Mouse (Mus musculus) kidney, adult 2 months (tissue): ENCODE results near the gene Tmem63c. TPM values are rescaled to one million over a fixed set of nuclear protein-coding genes. Genes with fewer than 3 reads are reported as not detected.
A peak's percentile ranks its signal among the peaks of the same experiment; 100 is the strongest.

ENCODE experiments used
- DNase-seq: peaks from one replicate; pipeline ENCODE4 v3.0.0; 2021
- H3K27ac ChIP-seq: fragments of 200-500 bp; 2 replicates; pipeline ENCODE4 v1.5.1; 2012; ENCODE audit warnings: low read depth, low read length, control low read depth, inconsistent platforms; ENCODE audit not compliant: insufficient read depth
- H3K27me3 ChIP-seq: fragments of 200-500 bp; replicated peaks from 2 replicates; pipeline ENCODE4 v1.6.1; 2012; ENCODE audit warnings: mild to moderate bottlenecking, moderate library complexity, low read length, inconsistent platforms; ENCODE audit not compliant: control insufficient read depth, insufficient read depth
- H3K36me3 ChIP-seq: fragments of 200-500 bp; 2 replicates; pipeline ENCODE4 v1.6.1; 2012; ENCODE audit warnings: mild to moderate bottlenecking, moderate library complexity, low read length, inconsistent platforms; ENCODE audit not compliant: control insufficient read depth, insufficient read depth
- H3K4me1 ChIP-seq: fragments of 200-500 bp; 2 replicates; pipeline ENCODE4 v1.6.1; 2011; ENCODE audit warnings: low read length; ENCODE audit not compliant: control insufficient read depth, insufficient read depth
- H3K4me3 ChIP-seq: fragments of 200-500 bp; 2 replicates; pipeline ENCODE4 v1.5.1; 2011; ENCODE audit warnings: mild to moderate bottlenecking, low read depth, low read length, control low read depth; ENCODE audit not compliant: insufficient read depth
- CTCF ChIP-seq: fragments of 200-500 bp; conservative IDR thresholded peaks from 2 replicates; pipeline ENCODE4 v1.5.1; 2011; ENCODE audit warnings: low read depth, mild to moderate bottlenecking, control low read depth, low read length, moderate library complexity, mixed read lengths; ENCODE audit not compliant: insufficient read depth, insufficient read length
- POLR2A ChIP-seq: fragments of 200-500 bp; IDR thresholded peaks from one replicate; pipeline ENCODE4 v1.6.1; 2011; ENCODE audit warnings: low read depth, low read length, control low read depth
- WGBS: fragments of 180-500 bp; shearing (Covaris S2); methylation state at CpG from one replicate; pipeline ENCODE4 v1.1.7; 2018; 5-methylcytosine and 5-hydroxymethylcytosine counted together
- polyA plus RNA-seq: library from polyadenylated mRNA; depleted of rRNA; stranded (reverse); fragments of >200 nt; gene quantifications from 2 replicates; pipeline ENCODE4 v1.2.3, GENCODE M21; 2012

Tmem63c gene
- polyA plus RNA-seq, 1 experiment: 0.19 TPM

DNA sequence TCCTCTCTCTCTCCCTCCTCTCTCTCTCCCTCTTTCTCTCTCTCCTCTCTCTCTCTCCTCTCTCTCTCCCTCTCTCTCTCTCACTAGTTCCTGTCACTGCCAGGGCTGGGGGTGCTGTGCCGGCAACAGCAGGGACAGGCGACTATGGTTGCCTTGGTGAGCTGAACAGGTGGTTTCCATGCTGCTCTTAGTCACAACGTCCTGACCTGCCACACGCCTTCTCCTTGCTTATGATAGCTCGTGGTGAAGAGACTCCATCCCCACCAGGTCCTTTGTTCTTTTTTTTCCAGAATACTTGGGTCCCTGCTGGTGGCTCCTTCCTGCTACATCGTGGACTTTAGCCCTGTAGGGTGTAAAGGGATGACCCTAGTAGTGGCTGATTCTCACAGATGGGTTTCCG, 18.9 kb upstream of the Tmem63c start:
- Histone ChIP-seq H3K27ac (no peak overlapping the region), H3K27me3 (no peaks in the 10 kb centered on the region), H3K36me3 (no peaks in the 10 kb centered on the region), H3K4me1 (no peaks in the 10 kb centered on the region), H3K4me3 (no peak overlapping the region)
- 54% methylated on average over 7 of the region's 7 CpGs for WGBS
- TF ChIP-seq CTCF: no peak
- TF ChIP-seq POLR2A: no peak
- no peak for DNase-seq

DNA sequence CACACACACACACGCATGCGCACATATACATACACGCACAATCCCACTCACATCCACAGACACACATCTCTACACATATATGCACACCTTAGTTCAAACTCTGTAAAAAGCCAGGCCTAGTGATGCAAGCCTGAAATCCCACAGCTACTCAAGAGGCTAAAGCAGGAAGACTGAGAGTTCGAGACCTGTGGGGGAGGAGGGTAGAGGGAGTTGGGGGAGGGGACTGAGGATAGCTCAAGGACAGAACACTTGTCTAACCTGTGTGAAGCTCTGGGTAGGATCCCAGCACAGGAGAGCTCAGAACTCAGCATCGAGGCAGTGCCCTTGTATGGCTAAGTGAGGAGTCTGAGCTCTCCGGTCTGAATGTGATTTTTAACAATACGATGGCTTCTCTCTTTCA, 18.3 kb upstream of the Tmem63c start:
- TF ChIP-seq CTCF (no peak), POLR2A (no peak)
- H3K36me3 ChIP-seq: no peaks in the 10 kb centered on the region
- no peak overlapping the region for H3K27ac ChIP-seq
- H3K4me3 ChIP-seq: no peak overlapping the region
- H3K27me3 ChIP-seq: no peaks in the 10 kb centered on the region
- 72% methylated on average over 7 of the region's 7 CpGs for WGBS
- no peaks in the 10 kb centered on the region for H3K4me1 ChIP-seq
- DNase-seq: no peak

DNA sequence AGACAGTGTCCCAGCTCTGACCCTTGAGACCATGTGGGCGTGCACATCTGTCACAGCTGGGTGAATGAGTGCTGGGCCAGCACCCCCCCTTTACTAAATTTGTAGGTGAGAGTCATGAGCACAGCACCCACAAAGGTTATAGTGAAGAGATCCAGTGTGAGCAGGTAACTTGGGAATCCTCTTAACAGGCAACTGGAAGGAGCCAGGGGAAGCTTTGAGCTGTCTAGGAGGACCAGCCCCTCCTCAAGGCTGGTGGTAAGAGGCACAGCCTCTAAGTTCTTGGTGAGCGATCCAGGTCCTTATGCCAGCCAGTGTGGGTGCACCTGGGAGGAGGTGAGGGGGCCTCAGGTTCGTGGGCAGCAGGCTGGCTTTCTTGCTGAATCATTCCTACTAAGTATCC, 17.5 kb upstream of the Tmem63c start:
- Histone ChIP-seq H3K4me1 (no peaks in the 10 kb centered on the region), H3K27me3 (no peaks in the 10 kb centered on the region), H3K4me3 (no peak overlapping the region), H3K27ac (no peak overlapping the region), H3K36me3 (no peaks in the 10 kb centered on the region)
- WGBS: 50% methylated on average over 3 of the region's 3 CpGs
- no peak for DNase-seq
- no peak for TF ChIP-seq CTCF
- no peak for TF ChIP-seq POLR2A

DNA sequence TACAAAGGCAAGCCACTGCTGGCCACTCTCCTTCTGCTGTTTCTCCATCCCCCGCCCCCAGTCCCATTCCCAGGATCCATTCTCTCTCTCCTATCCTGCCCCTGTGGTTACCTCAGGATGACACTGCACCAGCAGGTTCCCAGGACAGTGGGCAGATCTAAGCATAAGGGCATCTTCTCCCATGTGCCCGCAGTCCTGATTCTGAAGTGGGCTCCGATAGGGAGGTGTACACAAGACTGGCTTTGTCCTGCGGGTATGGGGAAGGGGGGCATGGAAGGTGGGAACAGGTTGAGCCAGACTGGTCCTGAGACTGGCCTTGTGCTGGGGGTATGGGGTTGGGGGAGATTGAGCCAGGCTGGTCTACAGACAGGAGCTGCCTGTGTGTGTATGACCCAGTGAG, 16.5 kb upstream of the Tmem63c start:
- 82% methylated on average over 4 of the region's 4 CpGs for WGBS
- H3K27ac ChIP-seq: no peak overlapping the region
- no peak overlapping the region for H3K4me3 ChIP-seq
- no peak for DNase-seq
- H3K36me3 ChIP-seq: no peaks in the 10 kb centered on the region
- H3K27me3 ChIP-seq: no peaks in the 10 kb centered on the region
- no peaks in the 10 kb centered on the region for H3K4me1 ChIP-seq
- no peak for TF ChIP-seq CTCF
- TF ChIP-seq POLR2A: no peak

DNA sequence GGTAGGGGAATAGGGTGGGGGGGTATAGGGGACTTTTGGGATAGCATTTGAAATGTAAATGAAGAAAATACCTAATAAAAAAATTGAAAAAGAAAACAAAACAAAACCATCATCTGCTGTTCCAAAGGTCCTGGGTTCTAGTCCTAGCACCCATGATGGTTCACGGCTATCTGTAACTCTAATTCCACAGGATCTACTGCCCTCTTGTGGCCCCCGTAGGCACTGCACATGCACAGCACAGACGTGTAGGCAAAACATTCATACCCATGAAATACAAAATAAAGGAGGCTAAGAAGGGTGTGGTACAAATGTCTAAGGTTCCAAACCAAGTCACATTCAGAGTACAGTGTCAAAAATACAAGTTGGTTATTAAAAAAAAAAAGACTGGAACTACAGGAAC, 4.1 kb upstream of the Tmem63c start:
- WGBS: 50% methylated on average over 3 of the region's 3 CpGs
- Histone ChIP-seq H3K4me3 (no peak overlapping the region), H3K27ac (no peak overlapping the region), H3K4me1 (no peaks in the 10 kb centered on the region), H3K27me3 (no peaks in the 10 kb centered on the region), H3K36me3 (no peaks in the 10 kb centered on the region)
- TF ChIP-seq CTCF (peak; percentile 55), POLR2A (no peak)
- DNase-seq: peak; percentile 26

DNA sequence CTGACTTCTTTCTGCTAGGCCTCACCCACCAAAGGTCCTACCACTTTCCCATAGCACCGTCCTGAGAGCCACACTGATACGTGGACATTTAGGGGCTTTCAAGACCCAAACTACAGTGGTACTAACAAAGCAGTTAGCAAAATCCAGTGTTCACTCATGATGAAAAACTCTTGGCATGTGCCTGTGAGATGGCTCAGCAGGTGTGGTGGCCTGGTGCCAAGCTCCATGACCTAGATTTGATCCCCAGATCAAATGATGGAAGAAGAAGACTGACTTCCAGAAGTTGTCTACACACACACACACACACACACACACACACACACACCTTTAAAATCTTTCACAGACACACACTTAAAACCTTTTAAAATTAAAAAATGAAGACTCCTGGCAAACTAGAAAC, 2.4 kb upstream of the Tmem63c start:
- Histone ChIP-seq H3K27ac (no peak overlapping the region), H3K4me1 (no peaks in the 10 kb centered on the region), H3K27me3 (no peaks in the 10 kb centered on the region), H3K4me3 (no peak overlapping the region), H3K36me3 (no peaks in the 10 kb centered on the region)
- no peak for TF ChIP-seq POLR2A
- no peak for TF ChIP-seq CTCF
- no peak for DNase-seq
- 79% methylated on average over 2 of the region's 2 CpGs for WGBS

DNA sequence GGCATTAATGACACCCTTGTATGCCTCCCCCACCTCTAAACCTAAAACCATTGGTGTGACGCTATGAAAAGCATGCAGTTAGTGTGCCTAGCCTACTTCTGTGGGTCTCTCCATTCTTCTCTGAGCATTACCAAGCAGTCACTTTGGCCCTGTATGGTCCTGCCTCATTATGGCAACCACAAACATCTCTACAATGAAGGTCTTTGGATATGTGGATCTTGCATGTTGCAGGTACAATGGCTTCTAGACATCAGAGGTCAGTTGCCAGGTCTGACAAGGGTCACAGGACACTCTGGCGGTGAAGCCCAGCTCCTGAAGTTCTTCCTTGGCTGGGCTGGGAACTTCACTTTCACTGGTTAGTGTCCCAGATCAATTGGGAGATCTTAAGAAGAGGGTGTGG, 866 bp downstream of the Tmem63c start:
- WGBS: 68% methylated on average over 2 of the region's 2 CpGs
- no peak overlapping the region for H3K27ac ChIP-seq
- no peaks in the 10 kb centered on the region for H3K27me3 ChIP-seq
- no peak for TF ChIP-seq CTCF
- TF ChIP-seq POLR2A: no peak
- no peak for DNase-seq
- H3K36me3 ChIP-seq: no peaks in the 10 kb centered on the region
- H3K4me1 ChIP-seq: no peaks in the 10 kb centered on the region
- no peak overlapping the region for H3K4me3 ChIP-seq

DNA sequence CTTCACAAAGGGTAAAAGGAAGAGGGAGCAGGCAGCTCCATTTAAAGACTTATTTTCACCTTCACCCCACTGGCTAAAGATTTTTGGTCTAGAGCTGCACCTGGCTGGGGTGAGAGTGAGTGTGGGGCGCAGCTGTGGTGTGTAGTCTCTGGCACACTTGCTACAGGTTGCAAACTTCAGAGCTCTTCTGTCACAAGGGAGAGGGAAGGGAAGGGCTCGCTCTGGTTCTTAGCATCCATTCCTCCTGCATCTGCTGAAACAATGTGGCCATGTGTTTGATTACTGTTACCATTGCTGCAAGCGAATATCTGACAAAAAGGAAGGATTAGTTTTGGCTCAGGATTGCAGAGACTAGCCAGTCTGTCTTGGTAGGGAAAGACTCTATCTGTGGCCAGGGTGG, 2.3 kb downstream of the Tmem63c start:
- H3K4me3 ChIP-seq: no peak overlapping the region
- H3K27ac ChIP-seq: no peak overlapping the region
- TF ChIP-seq POLR2A (no peak), CTCF (no peak)
- no peaks in the 10 kb centered on the region for H3K4me1 ChIP-seq
- H3K36me3 ChIP-seq: no peaks in the 10 kb centered on the region
- H3K27me3 ChIP-seq: no peaks in the 10 kb centered on the region
- 84% methylated on average over 3 of the region's 3 CpGs for WGBS
- DNase-seq: no peak
